In the genomic region with DNA sequence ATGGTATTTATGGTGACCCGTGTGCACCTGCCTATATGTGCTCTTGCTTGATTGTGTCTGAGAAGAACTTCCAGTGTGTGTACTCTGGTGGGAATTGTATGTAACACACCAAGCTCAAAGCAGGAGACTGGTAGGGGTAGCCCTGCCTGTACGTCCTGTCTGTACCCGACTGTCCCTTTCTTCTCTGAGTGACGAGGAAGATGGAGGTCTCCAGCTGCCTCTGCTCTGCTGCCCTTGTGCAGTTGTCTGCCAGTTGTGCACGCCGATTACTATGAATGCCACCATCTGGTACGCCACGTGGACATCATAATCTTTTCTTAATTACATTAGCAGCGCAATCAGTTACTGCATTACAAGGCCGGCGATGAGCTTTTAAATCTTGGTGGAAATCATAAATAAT, we compare ENCODE assay signal across 24 mouse cellular contexts. TPM values are rescaled to one million over a fixed set of nuclear protein-coding genes. Genes with fewer than 3 reads are reported as not detected.
A peak's percentile ranks its signal among the peaks of the same experiment; 100 is the strongest.
DNase-seq lines count a peak whose midpoint lies in the region; ATAC-seq lines count a peak whose summit lies in the region.
"Had no signal": no experiment of that assay in that cellular context is flagged by ENCODE, and none has a peak within 500 bp of the region (broad histone marks: within the 10 kb centered on the region; RNA-seq: fewer than 3 reads in every experiment).

No protein-coding gene starts in this region.

- ATAC-seq in neural tube, embryonic 13.5 days (ENCODE audit: low read depth), result 0 out of 2 replicates have a peak, but pooled peaks have one; percentile 32
- ATAC-seq in neural tube, embryonic 15.5 days (ENCODE audit: low FRiP score), result no peak
- 0 out of 2 replicates have a peak, but pooled peaks have one; percentile 41 for ATAC-seq in hindbrain, embryonic 13.5 days (ENCODE audit: low FRiP score)
- ATAC-seq: CD4-positive, CD25-positive, alpha-beta regulatory T cell, adult 4 months had no signal

- H3K36me3 ChIP-seq in neural tube, embryonic 13.5 days, result no peaks in the 10 kb centered on the region
- H3K36me3 ChIP-seq in neural tube, embryonic 15.5 days, result no peaks in the 10 kb centered on the region
- H3K36me3 ChIP-seq in hindbrain, embryonic 13.5 days, result no peaks in the 10 kb centered on the region
- H3K36me3 ChIP-seq: embryonic facial prominence, embryonic 12.5 days; heart, embryonic 12.5 days; kidney, embryonic 15.5 days; limb, embryonic 12.5 days; liver, embryonic 15.5 days had no signal

- H3K9me3 ChIP-seq in neural tube, embryonic 13.5 days, result no peaks in the 10 kb centered on the region
- no peaks in the 10 kb centered on the region for H3K9me3 ChIP-seq in neural tube, embryonic 15.5 days (replicated peaks)
- no peaks in the 10 kb centered on the region for H3K9me3 ChIP-seq in hindbrain, embryonic 13.5 days
- H3K9me3 ChIP-seq: embryonic facial prominence, embryonic 12.5 days; kidney, embryonic 15.5 days; liver, embryonic 15.5 days had no signal

- H3K4me1 ChIP-seq in neural tube, embryonic 13.5 days (replicated peaks), result peaks cover 26% of the 10 kb centered on the region
- H3K4me1 ChIP-seq in neural tube, embryonic 15.5 days, result peaks cover 17% of the 10 kb centered on the region
- peaks cover 25% of the 10 kb centered on the region for H3K4me1 ChIP-seq in hindbrain, embryonic 13.5 days (replicated peaks)
- H3K4me1 ChIP-seq: heart, embryonic 12.5 days; kidney, embryonic 15.5 days; liver, embryonic 15.5 days had no signal

- H3K4me2 ChIP-seq in neural tube, embryonic 13.5 days, result no peak overlapping the region
- no peak overlapping the region for H3K4me2 ChIP-seq in neural tube, embryonic 15.5 days
- no peak overlapping the region for H3K4me2 ChIP-seq in hindbrain, embryonic 13.5 days
- H3K4me2 ChIP-seq: embryonic facial prominence, embryonic 12.5 days; heart, embryonic 12.5 days; kidney, embryonic 15.5 days; limb, embryonic 12.5 days; liver, embryonic 15.5 days; lung, embryonic 14.5 days had no signal

- no peaks in the 10 kb centered on the region for H3K27me3 ChIP-seq in neural tube, embryonic 13.5 days
- H3K27me3 ChIP-seq in neural tube, embryonic 15.5 days (replicated peaks), result no peaks in the 10 kb centered on the region
- H3K27me3 ChIP-seq in hindbrain, embryonic 13.5 days, result no peaks in the 10 kb centered on the region
- H3K27me3 ChIP-seq: embryonic facial prominence, embryonic 12.5 days; kidney, embryonic 15.5 days; liver, embryonic 15.5 days had no signal

- DNase-seq in heart, adult 11 months, result peak; percentile 87
- DNase-seq in heart, adult 8-10 months (ENCODE audit: low spot score), result no peak
- DNase-seq in urinary bladder, postnatal 36 days (ENCODE audit: low spot score in 2 of 2), result no peak
- no peak for DNase-seq in right cerebral cortex, adult 2 months (ENCODE audit: low spot score in 2 of 2)
- DNase-seq: adrenal gland, adult 2 months; cerebellum, adult 9-10 months; cerebellum, postnatal 36 days; gastrocnemius, postnatal 25 days; heart, adult 18-20 months; heart, postnatal 4 days; kidney, adult 18-20 months; kidney, postnatal 25 days; lung, embryonic 14.5 days; lung, postnatal 14 days; right cerebral cortex, postnatal 14 days had no signal

- H3K27ac ChIP-seq in neural tube, embryonic 13.5 days (replicated peaks), result peak overlapping the region; percentile 38; the same call in 1 of the 2 replicates
- H3K27ac ChIP-seq in neural tube, embryonic 15.5 days (replicated peaks), result no peak overlapping the region
- H3K27ac ChIP-seq in hindbrain, embryonic 13.5 days, result 0 out of 2 replicates have a peak overlapping the region, but pooled peaks have one; percentile 25
- H3K27ac ChIP-seq: embryonic facial prominence, embryonic 12.5 days; kidney, embryonic 15.5 days; limb, embryonic 12.5 days; liver, embryonic 15.5 days had no signal

- H3K4me3 ChIP-seq in neural tube, embryonic 13.5 days, result no peak overlapping the region
- no peak overlapping the region for H3K4me3 ChIP-seq in neural tube, embryonic 15.5 days (replicated peaks)
- no peak overlapping the region for H3K4me3 ChIP-seq in hindbrain, embryonic 13.5 days
- H3K4me3 ChIP-seq: embryonic facial prominence, embryonic 12.5 days; heart, embryonic 12.5 days; kidney, embryonic 15.5 days; limb, embryonic 12.5 days; liver, embryonic 15.5 days had no signal

- WGBS in neural tube, embryonic 13.5 days, result 56% methylated on average over 11 of the region's 11 CpGs
- WGBS in neural tube, embryonic 15.5 days, result 54% methylated on average over 11 of the region's 11 CpGs
- 66% methylated on average over 11 of the region's 11 CpGs for WGBS in hindbrain, embryonic 13.5 days

- no peak overlapping the region for H3K9ac ChIP-seq in neural tube, embryonic 13.5 days
- H3K9ac ChIP-seq in neural tube, embryonic 15.5 days (replicated peaks), result no peak overlapping the region
- H3K9ac ChIP-seq in hindbrain, embryonic 13.5 days, result no peak overlapping the region
- H3K9ac ChIP-seq: embryonic facial prominence, embryonic 12.5 days; heart, embryonic 12.5 days; kidney, embryonic 15.5 days; limb, embryonic 12.5 days; liver, embryonic 15.5 days; lung, embryonic 14.5 days had no signal

RNA-seq across cellular contexts. Expression of gene Mvb12b, which starts 53.6 kb away (rescaled TPM):
- total RNA-seq in heart, adult 8-10 months (2022), result 10 to 100 TPM; 20.2 to 24.5 (median 21.0) TPM
- polyA plus RNA-seq in neural tube, embryonic 13.5 days (2015; fragmentation: Nextera tagmentation; extraction: Ambion mirVana), result 60.5 and 67.6 TPM in 2 replicates
- 49.5 and 52.2 TPM in 2 replicates for polyA plus RNA-seq in neural tube, embryonic 15.5 days (2015; fragmentation: Nextera tagmentation; extraction: Ambion mirVana)
- 60.9 and 65.0 TPM in 2 replicates for polyA plus RNA-seq in hindbrain, embryonic 13.5 days (2015; fragmentation: Nextera tagmentation; extraction: Ambion mirVana)
